Mouse (Mus musculus) lung, postnatal 0 days (tissue): ENCODE results near the gene Hist1h1e. TPM values are rescaled to one million over a fixed set of nuclear protein-coding genes. Genes with fewer than 3 reads are reported as not detected.
"Not testable (repeated sequence)": the region's sequence is repeated elsewhere in the genome, so short reads cannot be mapped to it uniquely, and the experiment has no call there.

Source experiments
- ATAC-seq: fragments of 200-750 bp; cut with Nextera tagmentation; 2 replicates; pipeline ENCODE4 v1.8.0; 2017; ENCODE audit warnings: moderate library complexity
- DNase-seq: peaks from one replicate; pipeline ENCODE4 v3.0.0-alpha.2; 2016; ENCODE audit warnings: low spot score
- H3K27ac ChIP-seq: fragments of 300-500 bp; sonication (generic); 2 replicates; pipeline ENCODE4 v1.5.1; 2014; ENCODE audit warnings: antibody characterized with exemption, mild to moderate bottlenecking, low read length, mixed read lengths
- H3K27me3 ChIP-seq: fragments of 300-500 bp; sonication (generic); replicated peaks from 2 replicates; pipeline ENCODE4 v1.6.1; 2014; ENCODE audit warnings: low read length, mixed read lengths; ENCODE audit not compliant: insufficient read depth
- H3K36me3 ChIP-seq: fragments of 300-500 bp; sonication (generic); 2 replicates; pipeline ENCODE4 v1.6.1; 2014; ENCODE audit warnings: low read length, mixed read lengths; ENCODE audit not compliant: insufficient read depth
- H3K4me1 ChIP-seq: fragments of 300-500 bp; sonication (generic); 2 replicates; pipeline ENCODE4 v1.6.1; 2014; ENCODE audit warnings: antibody characterized with exemption, low read depth, low read length, mixed read lengths; ENCODE audit not compliant: insufficient read depth
- H3K4me2 ChIP-seq: fragments of 300-500 bp; sonication (generic); replicated peaks from 2 replicates; pipeline ENCODE4 v1.6.1; 2014; ENCODE audit warnings: low read depth, mild to moderate bottlenecking, low read length, moderate library complexity, mixed read lengths
- H3K4me3 ChIP-seq: fragments of 300-500 bp; sonication (generic); 2 replicates; pipeline ENCODE4 v1.5.1; 2014; ENCODE audit warnings: low read depth, low read length
- H3K9ac ChIP-seq: fragments of 300-500 bp; sonication (generic); replicated peaks from 2 replicates; pipeline ENCODE4 v1.6.1; 2014; ENCODE audit warnings: low read depth, mild to moderate bottlenecking
- H3K9me3 ChIP-seq: fragments of 300-500 bp; sonication (generic); 2 replicates; pipeline ENCODE4 v1.6.1; 2016; ENCODE audit warnings: low read length, mixed read lengths
- CTCF ChIP-seq: IDR thresholded peaks from 2 replicates; pipeline ENCODE4 v1.5.1; 2016; ENCODE audit warnings: antibody characterized with exemption, mild to moderate bottlenecking
- EP300 ChIP-seq: IDR thresholded peaks from 2 replicates; pipeline ENCODE4 v1.6.1; 2016; ENCODE audit warnings: antibody characterized with exemption, mild to moderate bottlenecking, control low read depth
- WGBS: fragments of 180-500 bp; shearing (Covaris S2); extraction: QIAGEN DNeasy Blood & Tissue Kit; methylation state at CpG from one replicate; pipeline ENCODE4 v1.1.7; 2014; 5-methylcytosine and 5-hydroxymethylcytosine counted together
- microRNA-seq: library from miRNA; unstranded; fragments of <30 nt; microRNA quantifications from one replicate; pipeline ENCODE4, GENCODE M21; 2016
- polyA plus RNA-seq: library from polyadenylated mRNA; unstranded; fragments of >200 nt; fragmentation: Nextera tagmentation; extraction: Ambion mirVana; gene quantifications from 2 replicates; pipeline ENCODE4 v1.2.1, GENCODE M21; 2015

Hist1h1e gene
- polyA plus RNA-seq, 1 experiment from 2014 or later, result 7.8 TPM

GRCm38 (mm10) chr13:23571504-23572217 lies 50.7 kb downstream of the Hist1h1e start:
- not testable (repeated sequence) for H3K27me3 ChIP-seq, H3K9me3 ChIP-seq, ATAC-seq, H3K36me3 ChIP-seq
- H3K4me3 ChIP-seq, result peak overlapping the region; percentile 33
- peak overlapping the region; percentile 64 for H3K4me2 ChIP-seq
- peak overlapping the region; percentile 91 for H3K27ac ChIP-seq
- peaks cover 11% of the 10 kb centered on the region; the same call in 1 of the 2 replicates for H3K4me1 ChIP-seq
- TF ChIP-seq EP300, result 0 out of 2 replicates have a peak, but pooled peaks have one; percentile 15
- WGBS, result under 1% methylated on average over 8 of the region's 34 CpGs
- DNase-seq, result peak; percentile 17
- H3K9ac ChIP-seq, result peak overlapping the region; percentile 17; the same call in 1 of the 2 replicates

- Histone ChIP-seq H3K27me3 (no peaks in the 10 kb centered on the region), H3K9ac (peak within 1 kb of the TSS; percentile 34; the same call in 1 of the 2 replicates), H3K4me3 (peak within 1 kb of the TSS; percentile 33), H3K36me3 (no peaks in the 10 kb centered on the region), H3K27ac (peak within 1 kb of the TSS; percentile 91), H3K4me1 (peaks cover 6% of the 10 kb centered on the region; the same call in 1 of the 2 replicates), H3K4me2 (peak within 1 kb of the TSS; percentile 64), H3K9me3 (no peaks in the 10 kb centered on the region)
- DNase-seq, result peak; percentile 99
- ATAC-seq, result peak; percentile 87
- WGBS, result 3% methylated on average over 17 of the region's 18 CpGs
- TF ChIP-seq CTCF, result no peak
- peak; percentile 72 for TF ChIP-seq EP300
Measured at GRCm38 (mm10) chr13:23571022-23571503, 51.3 kb downstream of the Hist1h1e start, which contains the start of the genes Hist1h2ae and Hist1h2bg. Hist1h2ae (minus strand) TSS chr13:23571220. Hist1h2bg (plus strand) TSS chr13:23571396.

Small RNA genes lying within 50 kb of the gene (microRNA-seq; reads per million reads assigned to microRNA genes)
- not detected for gene Gm44359
- not detected for gene Gm44394

Other genes starting within 250 kb of the Hist1h1e start
- 8.4 and 8.7 TPM in 2 replicates for gene Abt1, start 198.7 kb downstream of the Hist1h1e start, polyA plus RNA-seq
- 0.14 and 0.21 TPM in 2 replicates for gene Btn1a1, start 156.7 kb downstream of the Hist1h1e start, polyA plus RNA-seq
- gene Btn2a2, start 133.7 kb downstream of the Hist1h1e start, polyA plus RNA-seq, result 0.06 and 0.07 TPM in 2 replicates
- 5.5 and 7.0 TPM in 2 replicates for gene Hist1h4h, start 91.5 kb downstream of the Hist1h1e start, polyA plus RNA-seq
- gene Hist1h2af, start 88.7 kb downstream of the Hist1h1e start, polyA plus RNA-seq, result 1.3 and 1.7 TPM in 2 replicates
- 0.30 and 0.80 TPM in 2 replicates for gene Hist1h3g, start 87.1 kb downstream of the Hist1h1e start, polyA plus RNA-seq
- 0.12 TPM in 1 of 2 replicates, not detected in the other for gene Hist1h2bh, start 79.2 kb downstream of the Hist1h1e start, polyA plus RNA-seq
- gene Hist1h3f, start 78.5 kb downstream of the Hist1h1e start, polyA plus RNA-seq, result 0.32 and 0.33 TPM in 2 replicates
- 0.55 TPM in 1 of 2 replicates, not detected in the other for gene Hist1h4f, start 70.9 kb downstream of the Hist1h1e start, polyA plus RNA-seq
- gene Hist1h1d, start 69.3 kb downstream of the Hist1h1e start, polyA plus RNA-seq, result 0.11 TPM in 2 replicates
- gene Hist1h3e, start 60.2 kb downstream of the Hist1h1e start, polyA plus RNA-seq, result 1.6 and 1.7 TPM in 2 replicates
- gene Hist1h2ae, start 51.3 kb downstream of the Hist1h1e start, polyA plus RNA-seq, result 7.1 and 7.9 TPM in 2 replicates
- 1.3 and 1.9 TPM in 2 replicates for gene Hist1h2bg, start 51.2 kb downstream of the Hist1h1e start, polyA plus RNA-seq
- 0.48 and 0.87 TPM in 2 replicates for gene Hist1h2bf, start 48.4 kb downstream of the Hist1h1e start, polyA plus RNA-seq
- gene Hist1h2ad, start 48.2 kb downstream of the Hist1h1e start, polyA plus RNA-seq, result 0.49 and 0.57 TPM in 2 replicates
- 0.62 and 1.3 TPM in 2 replicates for gene Hist1h3d, start 46.8 kb downstream of the Hist1h1e start, polyA plus RNA-seq
- gene Hist1h4d, start 41.0 kb downstream of the Hist1h1e start, polyA plus RNA-seq, result 31.4 and 36.9 TPM in 2 replicates
- 0.44 and 0.86 TPM in 2 replicates for gene Hist1h2be, start 1.4 kb downstream of the Hist1h1e start, polyA plus RNA-seq
- gene Hist1h2ac, start 61.4 kb upstream of the Hist1h1e start, polyA plus RNA-seq, result 0.32 and 0.54 TPM in 2 replicates
- 67.5 and 69.5 TPM in 2 replicates for gene Hist1h2bc, start 61.6 kb upstream of the Hist1h1e start, polyA plus RNA-seq
- gene Hist1h1t, start 73.3 kb upstream of the Hist1h1e start, polyA plus RNA-seq, result 0.13 TPM in 1 of 2 replicates, not detected in the other
- gene Hist1h4c, start 75.9 kb upstream of the Hist1h1e start, polyA plus RNA-seq, result 3.7 and 3.9 TPM in 2 replicates
- 25.3 and 26.3 TPM in 2 replicates for gene Hfe, start 88.3 kb upstream of the Hist1h1e start, polyA plus RNA-seq
- gene Hist1h1c, start 116.2 kb upstream of the Hist1h1e start, polyA plus RNA-seq, result 38.9 and 43.3 TPM in 2 replicates
- 0.27 TPM in 1 of 2 replicates, not detected in the other for gene Hist1h3c, start 123.0 kb upstream of the Hist1h1e start, polyA plus RNA-seq
- 0.99 TPM in 1 of 2 replicates, not detected in the other for gene Hist1h2bb, start 124.2 kb upstream of the Hist1h1e start, polyA plus RNA-seq
- 5.3 and 6.1 TPM in 2 replicates for gene Hist1h2ab, start 128.6 kb upstream of the Hist1h1e start, polyA plus RNA-seq
- gene Hist1h3b, start 129.7 kb upstream of the Hist1h1e start, polyA plus RNA-seq, result 2.6 and 3.0 TPM in 2 replicates
- gene Hist1h4b, start 134.5 kb upstream of the Hist1h1e start, polyA plus RNA-seq, result 0.57 and 0.73 TPM in 2 replicates
- 0.26 and 0.38 TPM in 2 replicates for gene Hist1h4a, start 138.7 kb upstream of the Hist1h1e start, polyA plus RNA-seq
- 1.4 and 1.7 TPM in 2 replicates for gene Hist1h3a, start 139.8 kb upstream of the Hist1h1e start, polyA plus RNA-seq
- 0.33 and 0.64 TPM in 2 replicates for gene Hist1h1a, start 141.1 kb upstream of the Hist1h1e start, polyA plus RNA-seq
- not detected in 2 replicates for gene Trim38, start 147.4 kb upstream of the Hist1h1e start, polyA plus RNA-seq
- 1.4 and 3.4 TPM in 2 replicates for gene Slc17a2, start 184.4 kb upstream of the Hist1h1e start, polyA plus RNA-seq
- gene Slc17a3, start 216.9 kb upstream of the Hist1h1e start, polyA plus RNA-seq, result not detected in 2 replicates
- gene Slc17a1, start 245.2 kb upstream of the Hist1h1e start, polyA plus RNA-seq, result not detected in 2 replicates